Mouse (Mus musculus): ENCODE measurements at regions not wholly inside any gene's neighbourhood (a gene's known extent, or its start where the extent isn't known, plus 50 kb on each side); places are given as distances from the start of the nearest gene placed in this dataset.
"Not testable (repeated sequence)": the region's sequence is repeated elsewhere in the genome, so short reads cannot be mapped to it uniquely, and the experiment has no call there.

GRCm38 (mm10) chr6:6387571-6387970 lies 170.6 kb upstream of the Slc25a13 start:
- DNase-seq, result no peak

GRCm38 (mm10) chr6:6384971-6385370 lies 168.0 kb upstream of the Slc25a13 start:
- DNase-seq, result no peak

GRCm38 (mm10) chr6:6384441-6384840 lies 167.5 kb upstream of the Slc25a13 start:
- no peak for DNase-seq

GRCm38 (mm10) chr6:6372421-6372820 lies 155.4 kb upstream of the Slc25a13 start:
- DNase-seq, result no peak

- DNase-seq, result no peak
Measured at GRCm38 (mm10) chr6:6371444-6372093, 154.6 kb upstream of the Slc25a13 start.

- no peak for DNase-seq
Measured at GRCm38 (mm10) chr6:6364037-6364436, 147.1 kb upstream of the Slc25a13 start.

GRCm38 (mm10) chr6:6362678-6363354 lies 145.8 kb upstream of the Slc25a13 start:
- DNase-seq, result no peak

GRCm38 (mm10) chr6:6361181-6361580 lies 144.2 kb upstream of the Slc25a13 start:
- not testable (repeated sequence) for DNase-seq

- no peak for DNase-seq
Measured at GRCm38 (mm10) chr6:6357477-6357876, 140.5 kb upstream of the Slc25a13 start.

GRCm38 (mm10) chr6:6356967-6357366 lies 140.0 kb upstream of the Slc25a13 start:
- DNase-seq, result no peak

- no peak for DNase-seq
Measured at GRCm38 (mm10) chr6:6335251-6335650, 118.3 kb upstream of the Slc25a13 start.

GRCm38 (mm10) chr6:6330271-6330670 lies 113.3 kb upstream of the Slc25a13 start:
- no peak for DNase-seq

- DNase-seq, result no peak
Measured at GRCm38 (mm10) chr6:6325516-6325915, 108.5 kb upstream of the Slc25a13 start.

GRCm38 (mm10) chr6:6316725-6317124 lies 99.8 kb upstream of the Slc25a13 start:
- DNase-seq, result no peak

- no peak for DNase-seq
Measured at GRCm38 (mm10) chr6:6313171-6313570, 96.2 kb upstream of the Slc25a13 start.

GRCm38 (mm10) chr6:6310213-6310612 lies 93.2 kb upstream of the Slc25a13 start:
- DNase-seq, result no peak

GRCm38 (mm10) chr6:6307618-6308017 lies 90.6 kb upstream of the Slc25a13 start:
- no peak for DNase-seq

- no peak for DNase-seq
Measured at GRCm38 (mm10) chr6:6303767-6304166, 86.8 kb upstream of the Slc25a13 start.

GRCm38 (mm10) chr6:6301001-6301510 lies 84.1 kb upstream of the Slc25a13 start:
- DNase-seq, result no peak

- no peak for DNase-seq
Measured at GRCm38 (mm10) chr6:6298867-6299852, 82.2 kb upstream of the Slc25a13 start.

GRCm38 (mm10) chr6:6295551-6295950 lies 78.6 kb upstream of the Slc25a13 start:
- DNase-seq, result not testable (repeated sequence)

GRCm38 (mm10) chr6:6291781-6292180 lies 74.8 kb upstream of the Slc25a13 start:
- no peak for DNase-seq

GRCm38 (mm10) chr6:6290427-6290826 lies 73.5 kb upstream of the Slc25a13 start:
- DNase-seq, result no peak
